Comparison of ENCODE assay signal across 13 mouse cellular contexts in the genomic region with DNA sequence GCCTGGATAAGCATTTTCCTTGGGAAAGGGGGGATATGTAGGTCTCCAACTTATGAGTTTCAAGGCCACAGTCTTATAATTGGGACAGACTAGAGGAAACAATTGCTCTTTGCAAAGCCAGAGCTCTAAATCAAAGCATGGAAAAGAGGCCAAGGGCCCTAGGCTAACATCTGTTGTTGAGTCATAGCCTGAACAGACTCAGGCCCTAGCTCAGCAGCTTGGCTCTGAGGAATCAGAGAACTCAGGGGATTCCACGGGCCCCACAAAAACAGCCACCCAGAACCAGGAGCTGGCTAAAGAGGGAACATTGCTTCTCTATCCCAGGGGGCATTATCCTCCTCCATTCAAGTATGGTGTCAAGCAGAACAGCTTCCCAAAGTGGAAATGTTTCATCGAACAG. TPM values are rescaled to one million over a fixed set of nuclear protein-coding genes. Genes with fewer than 3 reads are reported as not detected.
A peak's percentile ranks its signal among the peaks of the same experiment; 100 is the strongest.
DNase-seq lines count a peak whose midpoint lies in the region; ATAC-seq lines count a peak whose summit lies in the region.
"Had no signal": no experiment of that assay in that cellular context is flagged by ENCODE, and none has a peak within 500 bp of the region (broad histone marks: within the 10 kb centered on the region; RNA-seq: fewer than 3 reads in every experiment).

No protein-coding gene starts in this region.

- H3K79me2 ChIP-seq in macrophage (ENCODE audit: inconsistent target): no peaks in the 10 kb centered on the region

- no peak for ATAC-seq in kidney, embryonic 14.5 days (ENCODE audit: low FRiP score, low TSS enrichment)
- ATAC-seq in embryonic facial prominence, embryonic 13.5 days (ENCODE audit: insufficient number of reproducible peaks, insufficient read depth, low FRiP score, low TSS enrichment, low read depth): no peak
- ATAC-seq: activated CD4-positive, CD25-positive, alpha-beta regulatory T cell, adult 4 months; intestine, embryonic 16.5 days had no signal

- H3K4me3 ChIP-seq in kidney, embryonic 14.5 days (ENCODE audit: low read length): no peak overlapping the region
- no peak overlapping the region for H3K4me3 ChIP-seq in embryonic facial prominence, embryonic 13.5 days
- no peak overlapping the region for H3K4me3 ChIP-seq in macrophage (ENCODE audit: inconsistent target)
- H3K4me3 ChIP-seq: lung, embryonic 15.5 days had no signal

- H3K27me3 ChIP-seq in kidney, embryonic 14.5 days (ENCODE audit: control insufficient read depth, insufficient read depth, low read length): no peaks in the 10 kb centered on the region
- no peaks in the 10 kb centered on the region for H3K27me3 ChIP-seq in embryonic facial prominence, embryonic 13.5 days
- H3K27me3 ChIP-seq: lung, embryonic 15.5 days had no signal

- no peaks in the 10 kb centered on the region for H3K36me3 ChIP-seq in kidney, embryonic 14.5 days (ENCODE audit: control insufficient read depth, insufficient read depth, low read length)
- H3K36me3 ChIP-seq in embryonic facial prominence, embryonic 13.5 days: 0 out of 2 replicates have a peak, but pooled peaks cover 2% of the 10 kb centered on the region
- H3K36me3 ChIP-seq in macrophage (ENCODE audit: inconsistent target): no peaks in the 10 kb centered on the region
- H3K36me3 ChIP-seq: lung, embryonic 15.5 days had no signal

- no peaks in the 10 kb centered on the region for H3K4me1 ChIP-seq in kidney, embryonic 14.5 days (ENCODE audit: control insufficient read depth, insufficient read depth, low read length)
- H3K4me1 ChIP-seq in embryonic facial prominence, embryonic 13.5 days: peaks cover 18% of the 10 kb centered on the region
- H3K4me1 ChIP-seq: lung, embryonic 15.5 days had no signal

- DNase-seq in cerebellum, postnatal 14 days: peak; percentile 18 to 22
- no peak for DNase-seq in cerebellum, adult 8-10 months
- DNase-seq in kidney, postnatal 14 days: peak; percentile 20
- DNase-seq in embryo, embryonic 11 days: no peak
- no peak for DNase-seq in layer of hippocampus, postnatal 14 days (ENCODE audit: low spot score in 2 of 2)

- WGBS in kidney, embryonic 14.5 days: 78% methylated on average over 2 of the region's 2 CpGs
- WGBS in embryonic facial prominence, embryonic 13.5 days: 59% methylated on average over 2 of the region's 2 CpGs
- WGBS in macrophage (ENCODE audit: missing documents): 74% methylated on average over 2 of the region's 2 CpGs

- H3K9me3 ChIP-seq in kidney, embryonic 14.5 days (ENCODE audit: control insufficient read depth, low read length): no peaks in the 10 kb centered on the region
- H3K9me3 ChIP-seq in embryonic facial prominence, embryonic 13.5 days: no peaks in the 10 kb centered on the region
- H3K9me3 ChIP-seq: lung, embryonic 15.5 days had no signal

- H3K27ac ChIP-seq in kidney, embryonic 14.5 days (ENCODE audit: low read depth, low read length): no peak overlapping the region
- H3K27ac ChIP-seq in embryonic facial prominence, embryonic 13.5 days: peak overlapping the region; percentile 52; the same call in 1 of the 2 replicates
- H3K27ac ChIP-seq in macrophage: peak overlapping the region; percentile 95
- H3K27ac ChIP-seq: lung, embryonic 15.5 days had no signal

- no peak overlapping the region for H3K9ac ChIP-seq in kidney, embryonic 14.5 days (ENCODE audit: low read depth, low read length)
- no peak overlapping the region for H3K9ac ChIP-seq in embryonic facial prominence, embryonic 13.5 days
- H3K9ac ChIP-seq: lung, embryonic 15.5 days had no signal

- H3K4me2 ChIP-seq in kidney, embryonic 14.5 days (replicated peaks; ENCODE audit: low read depth, low read length): no peak overlapping the region
- no peak overlapping the region for H3K4me2 ChIP-seq in embryonic facial prominence, embryonic 13.5 days
- H3K4me2 ChIP-seq: lung, embryonic 15.5 days had no signal

RNA-seq across cellular contexts. Expression of a gene that starts 28.1 kb away (rescaled TPM):
- polyA plus RNA-seq in kidney, embryonic 14.5 days (2014; fragmentation: Nextera tagmentation; extraction: Ambion mirVana): 31.8 and 38.7 TPM in 2 replicates
- polyA plus RNA-seq in embryonic facial prominence, embryonic 13.5 days (2015; fragmentation: Nextera tagmentation; extraction: Ambion mirVana): 53.5 and 60.0 TPM in 2 replicates
- 100 to 1,000 TPM in 19 of 26 experiments, 10 to 100 TPM in 7; 44.1 to 254 (median 134) TPM for total RNA-seq in macrophage (2018; cell fraction: chromatin; rRNA removed)
- total RNA-seq in macrophage (2018; cell fraction: cytosol; rRNA removed): 100 to 1,000 TPM in 3 of 26 experiments, 10 to 100 TPM in 23; 32.2 to 111 (median 57.8) TPM
- total RNA-seq in macrophage (2018; cell fraction: nucleus; rRNA removed): 100 to 1,000 TPM in 9 of 26 experiments, 10 to 100 TPM in 17; 43.4 to 176 (median 77.9) TPM
- 54.8 to 74.9 TPM (median 55.4 TPM) in 3 replicates for polyA plus RNA-seq in macrophage (2018)
- 10 to 100 TPM; 87.5 to 99.1 TPM for total RNA-seq in layer of hippocampus, postnatal 14 days (2021)

RNA-seq across cellular contexts. Expression of a gene that starts 32.3 kb away (rescaled TPM):
- polyA plus RNA-seq in kidney, embryonic 14.5 days (2014; fragmentation: Nextera tagmentation; extraction: Ambion mirVana): not detected in 2 replicates
- not detected in 2 replicates for polyA plus RNA-seq in embryonic facial prominence, embryonic 13.5 days (2015; fragmentation: Nextera tagmentation; extraction: Ambion mirVana)
- total RNA-seq in macrophage (2018; cell fraction: chromatin; rRNA removed): not detected
- total RNA-seq in macrophage (2018; cell fraction: cytosol; rRNA removed): not detected
- total RNA-seq in macrophage (2018; cell fraction: nucleus; rRNA removed): not detected
- not detected in 3 replicates for polyA plus RNA-seq in macrophage (2018)
- total RNA-seq in layer of hippocampus, postnatal 14 days (2021): not detected
- total RNA-seq: left cerebral cortex, postnatal 14 days had no signal
- polyA plus RNA-seq: activated CD4-positive, CD25-positive, alpha-beta regulatory T cell, adult 4 months; heart, embryonic 14.5 days; intestine, embryonic 16.5 days; lung, embryonic 15.5 days had no signal

RNA-seq across cellular contexts. Expression of a gene that starts 48.1 kb away (rescaled TPM):
- polyA plus RNA-seq in kidney, embryonic 14.5 days (2014; fragmentation: Nextera tagmentation; extraction: Ambion mirVana): 5.0 and 6.7 TPM in 2 replicates
- 8.6 and 8.7 TPM in 2 replicates for polyA plus RNA-seq in embryonic facial prominence, embryonic 13.5 days (2015; fragmentation: Nextera tagmentation; extraction: Ambion mirVana)
- total RNA-seq in macrophage (2018; cell fraction: chromatin; rRNA removed): 10 to 100 TPM in 15 of 26 experiments, 1 to 10 TPM in 11; 3.2 to 26.5 (median 11.4) TPM
- 1 to 10 TPM; 1.5 to 6.4 (median 4.3) TPM for total RNA-seq in macrophage (2018; cell fraction: cytosol; rRNA removed)
- total RNA-seq in macrophage (2018; cell fraction: nucleus; rRNA removed): 10 to 100 TPM in 6 of 26 experiments, 1 to 10 TPM in 20; 1.9 to 18.4 (median 5.6) TPM
- polyA plus RNA-seq in macrophage (2018): 5.4 to 10.7 TPM (median 9.0 TPM) in 3 replicates
- total RNA-seq in layer of hippocampus, postnatal 14 days (2021): 1 to 10 TPM; 2.1 to 2.8 TPM

Comparison
In these comparisons a context has a peak if more than half of its experiments do, and no peak if none do; other contexts are left out.
1. DNase-seq: peak in cerebellum, postnatal 14 days (2 of 2) and kidney, postnatal 14 days (single experiment); none in cerebellum, adult 8-10 months (single experiment), embryo, embryonic 11 days (single experiment) and layer of hippocampus, postnatal 14 days (0 of 2).